Mouse (Mus musculus) heart, adult 2 months (tissue): ENCODE data around the gene Hspa8.

Experiments used
- CTCF ChIP-seq: fragments of 200-600 bp; IDR thresholded peaks from 2 replicates; pipeline ENCODE4 v1.8.1; 2022; ENCODE audit warnings: antibody characterized with exemption, mild to moderate bottlenecking, moderate library complexity
- EP300 ChIP-seq: fragments of 200-500 bp; IDR thresholded peaks from 2 replicates; pipeline ENCODE4 v1.6.1; 2011; ENCODE audit warnings: low read depth, low read length, control low read depth; ENCODE audit not compliant: insufficient read depth
- POLR2A ChIP-seq: fragments of 200-500 bp; IDR thresholded peaks from 2 replicates; pipeline ENCODE4 v1.6.1; 2011; ENCODE audit warnings: mild to moderate bottlenecking, low read depth, low read length, control low read depth; ENCODE audit not compliant: insufficient read depth

- no peak for TF ChIP-seq POLR2A
- no peak for TF ChIP-seq CTCF
- no peak for TF ChIP-seq EP300
These were observed 26.6 kb downstream of the Hspa8 start for GRCm38 (mm10) chr9:40827366-40827765.
